Mouse (Mus musculus) ES-E14 (cell line): Measurements from ENCODE around the gene Atp6v0a1. TPM values are rescaled to one million over a fixed set of nuclear protein-coding genes. Genes with fewer than 3 reads are reported as not detected.

Experiments used
- DNase-seq: peaks from one replicate; pipeline ENCODE4 v3.0.0-alpha.2; 2013; ENCODE audit warnings: low read depth, low spot score
- H3K27ac ChIP-seq: 2 replicates; pipeline ENCODE4 v1.5.1; 2012; ENCODE audit warnings: low read depth, mild to moderate bottlenecking, low read length, moderate library complexity, mixed read lengths; ENCODE audit not compliant: poor library complexity, insufficient read depth, severe bottlenecking
- H3K36me3 ChIP-seq: 2 replicates; pipeline ENCODE4 v1.6.1; 2012; ENCODE audit warnings: mild to moderate bottlenecking, low read length, moderate library complexity, mixed read lengths; ENCODE audit not compliant: control insufficient read depth, poor library complexity, insufficient read depth, severe bottlenecking
- H3K4me1 ChIP-seq, 2 experiments: fragments of 150-350 bp in 1 of 2; sonication (generic) in 1 of 2; 2 replicates each; pipeline ENCODE4 v1.6.1; 2012; ENCODE audit warnings: low read length in 2 of 2, mild to moderate bottlenecking in 1 of 2, mixed read lengths in 1 of 2; ENCODE audit not compliant: control insufficient read depth in 2 of 2, insufficient read depth in 2 of 2, poor library complexity in 1 of 2
- H3K4me3 ChIP-seq, 2 experiments: fragments of 150-350 bp in 1 of 2; sonication (generic) in 1 of 2; 2 replicates each; pipeline ENCODE4 v1.5.1; 2012; ENCODE audit warnings: low read length in 2 of 2, low read depth in 1 of 2, mild to moderate bottlenecking in 1 of 2, mixed read lengths in 1 of 2; ENCODE audit not compliant: insufficient read depth in 1 of 2, poor library complexity in 1 of 2, severe bottlenecking in 1 of 2
- H3K9ac ChIP-seq: 2 replicates; pipeline ENCODE4 v1.6.1; 2012; ENCODE audit warnings: low read depth, mild to moderate bottlenecking, low read length, mixed read lengths; ENCODE audit not compliant: poor library complexity, insufficient read depth, severe bottlenecking
- H3K9me3 ChIP-seq: fragments of 150-350 bp; sonication (generic); 2 replicates; pipeline ENCODE4 v1.6.1; 2012; ENCODE audit warnings: low read depth, mild to moderate bottlenecking, low read length; ENCODE audit not compliant: control insufficient read depth, insufficient read depth
- CHD2 ChIP-seq: IDR thresholded peaks from 2 replicates; pipeline ENCODE4 v1.6.1; 2014; ENCODE audit warnings: mild to moderate bottlenecking, low read depth, low read length, inconsistent platforms
- HCFC1 ChIP-seq: IDR thresholded peaks from 2 replicates; pipeline ENCODE4 v1.6.1; 2012; ENCODE audit warnings: low read length, inconsistent platforms, borderline replicate concordance; ENCODE audit not compliant: insufficient read depth
- MAFK ChIP-seq: IDR thresholded peaks from 2 replicates; pipeline ENCODE4 v1.6.1; 2014; ENCODE audit warnings: mild to moderate bottlenecking, low read depth, low read length, inconsistent platforms; ENCODE audit not compliant: insufficient read depth
- ZC3H11A ChIP-seq: IDR thresholded peaks from 2 replicates; pipeline ENCODE4 v1.6.1; 2012; ENCODE audit warnings: low read depth, mild to moderate bottlenecking, inconsistent platforms, low read length, borderline replicate concordance
- ZNF384 ChIP-seq: IDR thresholded peaks from 2 replicates; pipeline ENCODE4 v1.6.1; 2012; ENCODE audit warnings: low read depth, low read length, inconsistent platforms
- in situ Hi-C, 2 experiments: fragments of 600-800 bp; cut with MboI; formaldehyde crosslinking; loops; one replicate each; pipeline ENCODE4 v1.15.1; 2025; ENCODE audit warnings: low sequenced_read_pairs in 2 of 2, inconsistent platforms in 1 of 2; ENCODE audit not compliant: unreplicated experiment in 2 of 2
- total RNA-seq: library from RNA; depleted of rRNA; stranded (reverse); fragments of 300-350 nt; gene quantifications from 2 replicates; pipeline ENCODE4 v1.2.3, GENCODE M21; 2012

The Atp6v0a1 gene
- total RNA-seq, 1 experiment, result 38.1 TPM

DNA sequence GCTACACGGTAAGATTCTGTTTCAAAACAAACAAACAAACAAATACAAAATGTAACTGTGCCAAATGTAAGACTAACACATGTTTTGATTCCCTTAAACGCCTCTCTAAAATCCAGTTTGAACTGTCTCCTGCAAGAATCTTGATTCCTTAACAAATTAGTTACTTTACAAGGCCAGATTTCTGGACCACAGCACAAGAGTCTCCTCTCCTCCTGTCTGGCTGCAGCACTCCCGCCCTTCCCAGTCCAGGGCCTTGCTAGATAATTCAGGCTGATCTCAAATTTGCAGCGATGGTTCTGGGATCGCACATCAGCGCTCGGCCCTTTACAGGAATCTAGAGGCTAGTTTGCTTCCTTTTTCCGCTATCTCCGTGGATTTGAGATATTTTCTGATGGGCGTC is 72.4 kb downstream of the Atp6v0a1 start:
- no peaks in the 10 kb centered on the region for H3K9me3 ChIP-seq
- H3K27ac ChIP-seq, result no peak overlapping the region
- DNase-seq, result no peak
- H3K4me1 ChIP-seq, result peaks cover 4 to 5% of the 10 kb centered on the region in 2 experiments; a peak in 2 of 4 replicates
- peak overlapping the region; percentile 56 to 74 for H3K4me3 ChIP-seq
- peak overlapping the region; percentile 45; the same call in 1 of the 2 replicates for H3K9ac ChIP-seq
- in situ Hi-C loops, result no loop called here
- TF ChIP-seq ZC3H11A, result no peak
- TF ChIP-seq ZNF384, result no peak
- TF ChIP-seq HCFC1, result no peak
- TF ChIP-seq CHD2, result no peak
- no peak for TF ChIP-seq MAFK
- H3K36me3 ChIP-seq, result peaks cover 10% of the 10 kb centered on the region; the same call in 1 of the 2 replicates

DNA sequence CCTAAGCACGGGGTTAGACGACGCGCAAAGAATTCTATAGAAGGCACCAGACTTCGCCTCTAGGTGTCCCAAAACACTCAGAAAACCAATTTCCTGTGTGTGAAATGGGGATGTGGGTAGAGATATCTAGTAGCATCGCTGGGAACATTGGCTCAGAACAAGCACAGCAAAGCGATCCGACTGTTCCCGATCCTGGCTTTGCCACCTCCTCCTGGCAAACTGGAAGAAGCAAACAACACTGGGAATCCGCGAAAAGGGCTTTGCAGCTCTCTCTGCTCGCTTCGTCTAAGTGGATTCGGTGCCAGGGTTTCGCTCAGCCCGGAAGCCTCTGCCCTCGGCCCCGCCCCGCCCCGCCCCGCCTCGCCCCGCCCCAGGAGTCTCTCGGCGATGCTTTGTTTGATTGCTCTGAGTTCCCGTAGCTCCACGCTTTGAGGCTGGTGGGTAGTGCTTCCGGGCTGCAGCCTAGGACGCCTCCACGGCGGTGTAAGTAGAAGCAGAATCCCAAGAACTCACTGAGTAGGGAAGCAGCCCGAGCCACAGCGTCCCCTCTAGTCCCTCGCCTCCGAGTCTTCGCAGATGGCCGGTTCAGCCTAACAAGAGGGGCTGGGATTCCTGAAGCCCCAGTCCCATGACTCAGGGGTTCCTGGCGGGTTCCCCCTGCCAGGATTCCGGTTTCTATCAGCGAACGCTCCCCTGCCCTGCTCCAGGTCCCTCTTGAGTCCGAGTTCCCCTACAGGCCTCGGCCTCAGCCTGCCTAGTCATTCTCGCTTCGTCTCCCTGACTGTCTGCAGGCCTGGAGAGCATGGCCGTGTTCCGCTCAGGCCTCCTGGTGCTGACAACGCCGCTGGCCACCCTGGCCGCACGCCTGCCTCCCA is 73.2 kb downstream of the Atp6v0a1 start, which contains the start of gene Coasy:
Gene Coasy, plus strand, starts transcription at position 358 of the 875 bp plus-strand sequence.
- Histone ChIP-seq H3K4me3 (peak within 1 kb of the TSS; percentile 83 to 89), H3K36me3 (peaks cover 10% of the 10 kb centered on the region; the same call in 1 of the 2 replicates), H3K9ac (peak within 1 kb of the TSS; percentile 96), H3K27ac (peak within 1 kb of the TSS; percentile 15), H3K4me1 (peaks cover 4 to 5% of the 10 kb centered on the region in 2 experiments; a peak in 2 of 4 replicates), H3K9me3 (no peaks in the 10 kb centered on the region)
- TF ChIP-seq HCFC1 (peak; percentile 66; the same call in 1 of the 2 replicates), MAFK (peak; percentile 9; the same call in 1 of the 2 replicates), ZC3H11A (no peak), ZNF384 (no peak), CHD2 (0 out of 2 replicates have a peak, but pooled peaks have one; percentile 40)
- DNase-seq, result peak; percentile 84
- in situ Hi-C loops, result no loop called here

DNA sequence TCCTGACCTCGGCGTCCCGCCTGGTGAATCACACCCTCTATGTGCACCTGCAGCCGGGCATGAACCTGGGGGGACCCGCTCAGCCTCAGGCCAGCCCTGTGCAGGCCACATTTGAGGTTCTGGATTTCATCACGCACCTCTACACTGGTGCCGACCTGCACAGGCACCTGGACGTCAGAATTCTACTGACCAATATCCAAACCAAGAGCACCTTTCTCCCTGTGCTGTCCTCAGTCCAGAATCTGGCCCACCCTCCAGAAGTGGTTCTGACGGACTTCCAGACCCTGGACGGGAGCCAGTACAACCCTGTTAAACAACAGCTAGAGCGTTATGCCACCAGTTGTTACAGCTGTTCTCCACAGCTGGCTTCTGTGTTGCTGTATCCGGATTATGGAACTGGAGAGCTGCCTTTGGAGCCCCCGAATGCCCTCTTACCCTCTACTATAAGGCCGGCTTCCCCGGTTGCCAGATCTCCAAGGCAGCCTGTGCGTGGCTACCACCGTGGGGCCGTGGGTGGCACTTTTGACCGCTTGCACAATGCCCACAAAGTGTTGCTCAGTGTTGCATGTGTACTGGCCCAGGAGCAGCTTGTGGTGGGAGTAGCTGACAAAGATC is 73.9 kb downstream of the Atp6v0a1 start:
- in situ Hi-C loops, result no loop called here
- Histone ChIP-seq H3K27ac (peak overlapping the region; percentile 15; the same call in 1 of the 2 replicates), H3K9ac (peak overlapping the region; percentile 96), H3K9me3 (no peaks in the 10 kb centered on the region), H3K4me1 (peaks cover 3 to 9% of the 10 kb centered on the region in 2 experiments; a peak in 2 of 4 replicates), H3K36me3 (peaks cover 10% of the 10 kb centered on the region; the same call in 1 of the 2 replicates), H3K4me3 (peak overlapping the region; percentile 83 to 89)
- DNase-seq, result no peak
- TF ChIP-seq CHD2 (no peak), ZNF384 (no peak), HCFC1 (no peak), ZC3H11A (no peak), MAFK (no peak)

DNA sequence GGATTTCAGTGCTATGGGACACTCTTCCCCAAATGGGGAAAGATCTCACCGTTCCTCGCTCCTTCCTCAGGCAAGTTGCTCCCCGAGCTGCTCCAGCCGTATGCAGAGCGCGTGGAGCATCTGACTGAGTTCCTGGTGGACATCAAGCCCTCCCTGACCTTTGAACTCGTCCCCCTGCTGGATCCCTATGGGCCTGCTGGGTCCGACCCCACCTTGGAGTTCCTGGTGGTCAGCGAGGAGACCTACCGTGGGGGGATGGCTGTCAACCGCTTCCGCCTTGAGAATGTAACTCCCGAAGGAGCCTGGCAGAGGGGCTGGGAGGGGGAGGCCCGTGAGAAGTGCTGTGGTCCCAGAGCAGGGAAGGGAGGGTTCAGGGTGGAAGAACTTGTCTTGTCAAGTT is 75.0 kb downstream of the Atp6v0a1 start:
- Histone ChIP-seq H3K9me3 (no peaks in the 10 kb centered on the region), H3K36me3 (peaks cover 14% of the 10 kb centered on the region; the same call in 1 of the 2 replicates), H3K4me3 (no peak overlapping the region), H3K27ac (no peak overlapping the region), H3K9ac (no peak overlapping the region), H3K4me1 (peaks cover 3 to 8% of the 10 kb centered on the region in 2 experiments; a peak in 2 of 4 replicates)
- in situ Hi-C loops, result no loop called here
- no peak for DNase-seq
- TF ChIP-seq ZNF384, result no peak
- TF ChIP-seq MAFK, result no peak
- no peak for TF ChIP-seq ZC3H11A
